Mouse (Mus musculus) lung, adult 2 months (tissue): ENCODE results near the gene Phf21a.

Source experiments
- CTCF ChIP-seq: fragments of 200-500 bp; IDR thresholded peaks from 2 replicates; pipeline ENCODE4 v1.5.1; 2011; ENCODE audit warnings: mild to moderate bottlenecking, low read length, control low read depth; ENCODE audit not compliant: insufficient read depth
- POLR2A ChIP-seq: fragments of 200-500 bp; IDR thresholded peaks from 2 replicates; pipeline ENCODE4 v1.6.1; 2011; ENCODE audit warnings: low read depth, mild to moderate bottlenecking, control low read depth, low read length, borderline replicate concordance; ENCODE audit errors: extremely low read depth

GRCm38 (mm10) chr2:92273101-92273801, 180.3 kb downstream of the Phf21a start:
- TF ChIP-seq CTCF (no peak), POLR2A (no peak)
